Mouse (Mus musculus): ENCODE results near the gene Cphx1. TPM values are rescaled to one million over a fixed set of nuclear protein-coding genes. Genes with fewer than 3 reads are reported as not detected.
"Not testable (repeated sequence)": the region's sequence is repeated elsewhere in the genome, so short reads cannot be mapped to it uniquely, and the experiment has no call there.

The Cphx1 gene
- polyA plus RNA-seq (2015; fragmentation: Nextera tagmentation; extraction: Ambion mirVana) = 0.09 TPM in 1 of 2 replicates, not detected in the other

DNA sequence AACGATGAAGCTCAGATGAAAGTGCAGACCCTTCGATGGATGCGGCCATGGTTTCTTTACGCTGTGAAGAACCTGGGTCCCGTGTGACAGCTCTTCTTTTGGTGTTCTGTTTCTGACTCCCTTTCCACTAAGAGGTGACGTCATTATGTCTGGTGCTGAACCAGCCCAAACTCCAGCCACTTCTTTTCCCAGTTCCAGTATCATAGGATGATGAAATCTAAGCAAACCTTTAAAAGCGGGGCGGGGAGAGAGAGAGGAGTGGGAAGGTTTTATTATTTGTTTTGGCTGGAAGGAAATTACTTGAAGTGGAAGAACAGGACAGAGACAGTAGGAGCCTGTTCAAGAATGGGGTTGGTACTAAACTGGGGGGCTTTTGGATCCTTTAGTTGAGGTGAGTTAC lies at the start of gene Cphx1:
TSS of gene Cphx1 (plus strand) at position 301 of the 400 bp plus-strand sequence.
- not testable (repeated sequence) for H3K4me3 ChIP-seq (replicated peaks); H3K4me2 ChIP-seq; H3K9me3 ChIP-seq (replicated peaks); H3K36me3 ChIP-seq (replicated peaks); H3K4me1 ChIP-seq (replicated peaks); ATAC-seq (ENCODE audit: insufficient read depth); H3K27me3 ChIP-seq; H3K9ac ChIP-seq; H3K27ac ChIP-seq (replicated peaks)
- WGBS (ENCODE audit: insufficient replicate concordance) = no CpG with 5 or more reads among the region's 8 CpGs

GRCm38 (mm10) chr14:25894566-25894965 lies 43.5 kb upstream of the Cphx1 start:
- WGBS (ENCODE audit: insufficient replicate concordance) = no CpG with 5 or more reads among the region's 3 CpGs
- not testable (repeated sequence) for H3K27ac ChIP-seq (replicated peaks); H3K9ac ChIP-seq; H3K36me3 ChIP-seq (replicated peaks); H3K9me3 ChIP-seq (replicated peaks); H3K4me3 ChIP-seq (replicated peaks); H3K4me2 ChIP-seq; H3K27me3 ChIP-seq; ATAC-seq (ENCODE audit: insufficient read depth); H3K4me1 ChIP-seq (replicated peaks)

- H3K9ac ChIP-seq; H3K4me3 ChIP-seq (replicated peaks); H3K27me3 ChIP-seq; ATAC-seq (ENCODE audit: insufficient read depth); H3K36me3 ChIP-seq (replicated peaks); H3K4me2 ChIP-seq; H3K9me3 ChIP-seq (replicated peaks); H3K27ac ChIP-seq (replicated peaks); H3K4me1 ChIP-seq (replicated peaks): not testable (repeated sequence)
- no CpG with 5 or more reads among the region's 7 CpGs for WGBS (ENCODE audit: insufficient replicate concordance)
Measured at GRCm38 (mm10) chr14:25895686-25896085, 42.4 kb upstream of the Cphx1 start.

- H3K36me3 ChIP-seq (replicated peaks) = not testable (repeated sequence)
- WGBS (ENCODE audit: insufficient replicate concordance) = no CpG with 5 or more reads among the region's 10 CpGs
Measured at GRCm38 (mm10) chr14:25903000-25903399, 35.1 kb upstream of the Cphx1 start, which contains the start of gene Plac9a. Plac9a (minus strand) TSS chr14:25903100.

GRCm38 (mm10) chr14:25905243-25905642 lies 32.9 kb upstream of the Cphx1 start:
- 100% methylated on average over 1 of the region's 5 CpGs for WGBS (ENCODE audit: insufficient replicate concordance)
- not testable (repeated sequence) for H3K4me3 ChIP-seq (replicated peaks)

More at GRCm38 (mm10) chr14:25903000-25903399, 35.1 kb upstream of the Cphx1 start, which contains the start of gene Plac9a:
- not testable (repeated sequence) for H3K9ac ChIP-seq; H3K4me1 ChIP-seq (replicated peaks); ATAC-seq (ENCODE audit: insufficient read depth); H3K27me3 ChIP-seq; H3K9me3 ChIP-seq (replicated peaks); H3K27ac ChIP-seq (replicated peaks); H3K4me3 ChIP-seq (replicated peaks); H3K4me2 ChIP-seq

GRCm38 (mm10) chr14:25907272-25907671 lies 30.8 kb upstream of the Cphx1 start:
- not testable (repeated sequence) for H3K27ac ChIP-seq (replicated peaks); H3K9ac ChIP-seq; ATAC-seq (ENCODE audit: insufficient read depth); H3K4me2 ChIP-seq; H3K4me3 ChIP-seq (replicated peaks); H3K36me3 ChIP-seq (replicated peaks); H3K27me3 ChIP-seq; H3K4me1 ChIP-seq (replicated peaks); H3K9me3 ChIP-seq (replicated peaks)
- WGBS (ENCODE audit: insufficient replicate concordance) = no CpG with 5 or more reads among the region's 9 CpGs

More at GRCm38 (mm10) chr14:25905243-25905642, 32.9 kb upstream of the Cphx1 start:
- ATAC-seq (ENCODE audit: insufficient read depth); H3K36me3 ChIP-seq (replicated peaks); H3K27me3 ChIP-seq; H3K27ac ChIP-seq (replicated peaks); H3K4me2 ChIP-seq; H3K4me1 ChIP-seq (replicated peaks); H3K9ac ChIP-seq; H3K9me3 ChIP-seq (replicated peaks): not testable (repeated sequence)

GRCm38 (mm10) chr14:25908976-25909375 lies 29.1 kb upstream of the Cphx1 start:
- H3K27ac ChIP-seq (replicated peaks); H3K4me1 ChIP-seq (replicated peaks); H3K27me3 ChIP-seq; H3K4me3 ChIP-seq (replicated peaks); H3K36me3 ChIP-seq (replicated peaks); ATAC-seq (ENCODE audit: insufficient read depth); H3K9ac ChIP-seq; H3K4me2 ChIP-seq; H3K9me3 ChIP-seq (replicated peaks): not testable (repeated sequence)
- no CpG with 5 or more reads among the region's 8 CpGs for WGBS (ENCODE audit: insufficient replicate concordance)

GRCm38 (mm10) chr14:25918427-25919170 lies 19.5 kb upstream of the Cphx1 start:
- H3K27ac ChIP-seq (replicated peaks); H3K9ac ChIP-seq; H3K27me3 ChIP-seq; H3K4me1 ChIP-seq (replicated peaks); ATAC-seq (ENCODE audit: insufficient read depth); H3K4me2 ChIP-seq; H3K36me3 ChIP-seq (replicated peaks); H3K9me3 ChIP-seq (replicated peaks); H3K4me3 ChIP-seq (replicated peaks): not testable (repeated sequence)
- WGBS (ENCODE audit: insufficient replicate concordance) = no CpG with 5 or more reads among the region's 5 CpGs

GRCm38 (mm10) chr14:25926814-25927561 lies 11.1 kb upstream of the Cphx1 start:
- H3K9me3 ChIP-seq (replicated peaks); H3K4me2 ChIP-seq; H3K4me1 ChIP-seq (replicated peaks); H3K9ac ChIP-seq; H3K27me3 ChIP-seq; H3K36me3 ChIP-seq (replicated peaks); H3K27ac ChIP-seq (replicated peaks); H3K4me3 ChIP-seq (replicated peaks): not testable (repeated sequence)
- no CpG with 5 or more reads among the region's 44 CpGs for WGBS (ENCODE audit: insufficient replicate concordance)
- peak; percentile 69 for ATAC-seq (ENCODE audit: insufficient read depth)

DNA sequence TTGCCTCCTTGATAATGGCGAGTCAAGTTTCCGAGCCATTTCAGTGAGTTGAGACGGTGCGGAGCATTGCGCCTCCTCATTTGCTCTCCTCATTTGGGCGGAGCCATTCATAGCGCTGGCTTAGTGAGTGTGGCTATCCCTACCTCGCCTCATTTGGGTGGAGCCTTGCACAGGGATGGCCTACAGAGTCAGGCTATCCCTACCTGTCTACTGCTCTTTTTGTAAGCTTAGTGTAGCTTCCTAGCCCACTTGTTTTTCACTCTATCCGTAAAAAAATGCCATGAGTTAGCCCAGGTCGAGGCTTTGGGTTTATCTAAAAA lies 10.6 kb upstream of the Cphx1 start, which contains the start of gene Tmem254a:
TSS of gene Tmem254a (minus strand) at position 111 of the 320 bp plus-strand sequence.
- not testable (repeated sequence) for H3K4me3 ChIP-seq (replicated peaks); H3K27me3 ChIP-seq; H3K9ac ChIP-seq; H3K4me1 ChIP-seq (replicated peaks); H3K36me3 ChIP-seq (replicated peaks); H3K9me3 ChIP-seq (replicated peaks); H3K4me2 ChIP-seq; H3K27ac ChIP-seq (replicated peaks)
- WGBS (ENCODE audit: insufficient replicate concordance) = no CpG with 5 or more reads among the region's 10 CpGs
- peak; percentile 75 for ATAC-seq (ENCODE audit: insufficient read depth)

DNA sequence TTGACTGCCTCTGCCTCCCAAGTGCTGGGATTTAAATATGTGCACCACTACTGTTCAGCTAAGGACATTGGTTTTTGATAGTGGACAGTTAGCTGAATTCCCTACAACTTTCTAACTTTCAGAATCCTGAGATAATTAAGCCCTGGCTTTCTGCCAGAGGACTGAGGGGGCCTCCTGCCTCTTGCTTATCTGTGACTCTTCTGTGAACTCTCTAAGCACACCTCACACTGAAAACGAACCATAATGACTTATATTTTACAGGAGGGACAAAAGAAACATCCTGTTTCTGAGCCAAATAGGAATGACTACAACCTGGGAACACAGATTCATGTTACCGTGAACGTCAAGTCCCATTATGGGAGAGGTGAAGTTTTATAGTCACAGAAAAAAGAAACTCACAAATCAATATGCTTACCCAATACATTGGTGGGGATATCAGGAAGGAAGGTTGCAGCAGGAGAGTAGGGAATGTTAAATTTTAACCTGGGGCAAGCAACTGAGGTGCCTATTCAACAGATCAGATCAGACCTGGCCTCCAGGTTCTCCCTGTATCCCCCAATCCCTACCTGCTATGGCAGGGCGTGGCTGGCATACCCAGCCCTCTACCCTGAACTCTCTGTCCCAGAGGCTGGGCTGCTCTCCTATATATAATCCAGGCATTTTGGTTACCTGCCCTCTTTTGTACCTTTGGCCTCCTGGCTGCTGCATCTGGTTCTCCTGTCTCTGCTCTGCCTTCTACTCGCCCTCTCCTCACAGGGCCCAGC lies 1.1 kb upstream of the Cphx1 start:
- ATAC-seq (ENCODE audit: insufficient read depth) = peak; percentile 80
- no CpG with 5 or more reads among the region's 5 CpGs for WGBS (ENCODE audit: insufficient replicate concordance)
- H3K4me1 ChIP-seq (replicated peaks); H3K9ac ChIP-seq; H3K27me3 ChIP-seq; H3K9me3 ChIP-seq (replicated peaks); H3K36me3 ChIP-seq (replicated peaks); H3K27ac ChIP-seq (replicated peaks); H3K4me3 ChIP-seq (replicated peaks); H3K4me2 ChIP-seq: not testable (repeated sequence)
